Mouse (Mus musculus): Measurements from ENCODE around the gene Med17. TPM values are rescaled to one million over a fixed set of nuclear protein-coding genes. Genes with fewer than 3 reads are reported as not detected.

Gene Med17
- total RNA-seq, 2 experiments from 2014 or later: 35.7 to 35.8 TPM

GRCm38 (mm10) chr9:15211876-15212275, 67.9 kb downstream of the Med17 start:
- H3K27ac ChIP-seq: no peak overlapping the region
- DNase-seq (ENCODE audit: extremely low spot score in 1 of 2, low spot score in 2 of 2): no peak
- intact Hi-C loops (cut with DNase I): loop anchor here (2.0 kb wide), 2 partner anchors 179 to 439 kb away; no protein-coding TSS in a partner anchor
- no peak overlapping the region for H3K4me3 ChIP-seq
- TF ChIP-seq CTCF (IDR thresholded peaks at IDR 0.05): peak; percentile 55

Small RNA genes within 50 kb of the gene (microRNA-seq; reads per million reads assigned to microRNA genes)
- gene Gm49349: 0 reads per million in 2 experiments
- 0 reads per million in 2 experiments for gene mmu-mir-7650

Other genes with a start within 250 kb of the Med17 start
- gene Panx1, start 234.5 kb downstream of the Med17 start, total RNA-seq (2021): 10 to 100 TPM; 33.6 to 36.1 TPM
- not detected for gene Hephl1, start 167.8 kb downstream of the Med17 start, total RNA-seq (2021)
- gene Vstm5, start 40.9 kb downstream of the Med17 start, total RNA-seq (2021): 1 to 10 TPM; 7.6 to 9.2 TPM
- 10 to 100 TPM; 30.7 to 33.5 TPM for gene Taf1d, start 26.3 kb upstream of the Med17 start, total RNA-seq (2021)
- gene 4931406C07Rik, start 26.5 kb upstream of the Med17 start, total RNA-seq (2021): 10 to 100 TPM; 17.6 to 19.2 TPM
- 10 to 100 TPM; 22.2 to 23.2 TPM for gene Cep295, start 77.9 kb upstream of the Med17 start, total RNA-seq (2021)
- gene Smco4, start 213.5 kb upstream of the Med17 start, total RNA-seq (2021): 1 to 10 TPM; 3.0 to 4.4 TPM